Mouse (Mus musculus) hematopoietic multipotent progenitor cell, adult 10-12 weeks (in vitro differentiated cells): ENCODE data around the gene Tnfsf11. TPM values are rescaled to one million over a fixed set of nuclear protein-coding genes. Genes with fewer than 3 reads are reported as not detected.

Source experiments
- polyA plus RNA-seq: library from polyadenylated mRNA; stranded (reverse); fragments of >175 nt; gene quantifications from 2 replicates; pipeline ENCODE4 v1.2.3, GENCODE M21; 2012; ENCODE audit warnings: low replicate concordance

The Tnfsf11 gene
- polyA plus RNA-seq, result 1.3 and 3.1 TPM in 2 replicates

DNA sequence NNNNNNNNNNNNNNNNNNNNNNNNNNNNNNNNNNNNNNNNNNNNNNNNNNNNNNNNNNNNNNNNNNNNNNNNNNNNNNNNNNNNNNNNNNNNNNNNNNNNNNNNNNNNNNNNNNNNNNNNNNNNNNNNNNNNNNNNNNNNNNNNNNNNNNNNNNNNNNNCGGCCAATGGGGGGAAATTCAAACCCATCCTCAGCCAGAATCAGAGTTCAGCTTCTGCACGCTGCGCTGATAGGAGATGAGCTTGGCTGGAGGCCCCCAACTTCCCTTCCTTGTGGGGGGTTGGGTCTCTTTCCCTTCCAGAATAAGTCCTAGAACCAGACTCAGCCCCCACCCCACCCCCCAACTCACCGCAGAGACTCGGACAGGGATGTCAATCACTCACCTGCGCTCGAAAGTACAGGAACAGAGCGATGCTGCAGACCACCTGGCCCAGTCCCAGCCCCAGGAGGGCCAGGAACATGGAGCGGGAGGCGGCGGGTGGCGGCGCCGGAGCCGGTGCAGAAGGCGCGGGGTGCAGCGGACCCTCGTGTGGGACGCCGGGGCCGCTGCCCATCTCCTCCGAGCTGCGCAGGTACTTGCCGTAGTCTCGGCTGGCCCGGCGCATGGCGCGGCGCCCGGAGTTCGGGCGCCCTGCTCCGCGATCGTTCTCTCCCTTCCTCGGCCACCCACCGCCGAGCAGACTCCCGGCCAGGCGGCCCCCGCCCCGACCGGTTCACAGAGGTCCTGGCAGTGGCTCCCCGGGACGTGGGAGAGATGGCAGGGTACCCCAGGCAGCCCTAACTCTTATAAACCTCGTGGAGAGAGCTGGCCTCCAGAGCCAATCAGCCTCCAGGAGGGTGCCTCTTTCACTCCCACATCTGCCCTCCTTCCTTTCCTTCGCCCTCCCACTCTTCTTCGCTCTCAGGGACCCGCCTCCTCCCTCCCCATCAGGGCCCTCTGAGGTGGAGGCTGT, at the start of gene Tnfsf11:
Tnfsf11 (minus strand) TSS at position 758 of the 952 bp plus-strand sequence.

Other genes with a start within 250 kb of the Tnfsf11 start
- gene Fam216b, start 219.0 kb downstream of the Tnfsf11 start, polyA plus RNA-seq, result not detected in 2 replicates
- 0.88 and 1.2 TPM in 2 replicates for gene Akap11, start 228.8 kb upstream of the Tnfsf11 start, polyA plus RNA-seq